Mouse (Mus musculus): ENCODE data around the gene Pla2g15. TPM values are rescaled to one million over a fixed set of nuclear protein-coding genes. Genes with fewer than 3 reads are reported as not detected.

Pla2g15 gene
- polyA plus RNA-seq, 1 experiment: 1.9 TPM

DNA sequence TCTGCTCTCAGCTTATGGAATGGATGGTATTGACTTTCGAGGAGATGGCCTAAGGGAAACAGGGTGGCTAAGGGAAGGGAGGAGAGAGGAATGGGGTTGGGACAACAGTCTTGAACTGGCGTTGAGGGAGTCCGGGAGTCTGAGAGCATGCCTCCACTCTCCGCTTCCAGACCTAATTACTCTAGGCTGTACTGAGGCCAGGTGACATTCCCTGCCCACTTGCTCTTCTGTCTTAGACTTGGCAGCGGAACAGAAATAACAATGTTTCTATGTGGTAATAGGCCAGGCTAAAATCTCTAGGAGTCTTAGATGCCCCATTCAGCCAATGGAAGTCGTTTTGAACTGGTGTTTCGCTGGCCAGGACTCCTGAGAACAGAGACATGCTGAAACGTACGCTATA lies 842 bp downstream of the Pla2g15 start:
- Histone ChIP-seq H3K27me3 (ENCODE audit: control insufficient read depth, insufficient read depth, low read length) (no peaks in the 10 kb centered on the region), H3K4me1 (ENCODE audit: control insufficient read depth, insufficient read depth, low read length) (peaks cover 13% of the 10 kb centered on the region), H3K27ac (ENCODE audit: control insufficient read depth, insufficient read depth, low read depth, low read length) (no peak overlapping the region; the same call in 1 of the 2 replicates), H3K4me3 (ENCODE audit: control insufficient read depth, low read depth, low read length) (peak overlapping the region; percentile 78; the same call in 1 of the 2 replicates), H3K36me3 (ENCODE audit: control insufficient read depth, insufficient read depth, low read length) (no peaks in the 10 kb centered on the region)
- no peak for TF ChIP-seq CTCF (IDR thresholded peaks at IDR 0.05; ENCODE audit: control insufficient read depth, insufficient read depth, insufficient replicate concordance, low read depth, low read length)
- TF ChIP-seq POLR2A (IDR thresholded peaks at IDR 0.05; ENCODE audit: control insufficient read depth, low read depth, low read length): no peak

DNA sequence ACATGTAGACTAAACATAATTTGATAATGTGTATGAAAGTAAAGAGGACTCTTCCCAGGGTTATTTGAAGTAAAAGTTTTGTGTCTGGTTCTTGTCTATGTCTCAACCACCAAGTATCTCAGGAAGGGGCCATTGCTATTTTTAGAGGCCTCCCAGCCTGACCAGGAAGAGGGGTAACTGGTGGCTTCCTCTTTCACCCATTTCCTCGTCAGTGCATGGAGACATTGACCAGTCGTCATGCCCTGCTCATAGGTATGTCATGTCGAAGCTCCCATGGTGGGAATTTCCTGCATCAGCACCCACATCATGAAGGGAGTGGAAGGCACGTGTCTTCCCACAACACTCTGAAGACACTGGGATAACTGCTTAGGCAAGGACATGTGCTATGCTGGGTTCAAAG lies 2.7 kb downstream of the Pla2g15 start:
- H3K36me3 ChIP-seq (ENCODE audit: control insufficient read depth, insufficient read depth, low read length): no peaks in the 10 kb centered on the region
- H3K4me3 ChIP-seq (ENCODE audit: control insufficient read depth, low read depth, low read length): no peak overlapping the region
- no peak overlapping the region for H3K27ac ChIP-seq (ENCODE audit: control insufficient read depth, insufficient read depth, low read depth, low read length)
- no peaks in the 10 kb centered on the region for H3K27me3 ChIP-seq (ENCODE audit: control insufficient read depth, insufficient read depth, low read length)
- TF ChIP-seq CTCF (IDR thresholded peaks at IDR 0.05; ENCODE audit: control insufficient read depth, insufficient read depth, insufficient replicate concordance, low read depth, low read length) (no peak), POLR2A (IDR thresholded peaks at IDR 0.05; ENCODE audit: control insufficient read depth, low read depth, low read length) (no peak)
- peaks cover 13% of the 10 kb centered on the region for H3K4me1 ChIP-seq (ENCODE audit: control insufficient read depth, insufficient read depth, low read length)

- H3K27me3 ChIP-seq (ENCODE audit: control insufficient read depth, insufficient read depth, low read length): no peaks in the 10 kb centered on the region
- no peak overlapping the region for H3K4me3 ChIP-seq (ENCODE audit: control insufficient read depth, low read depth, low read length)
- H3K36me3 ChIP-seq (ENCODE audit: control insufficient read depth, insufficient read depth, low read length): no peaks in the 10 kb centered on the region
- H3K27ac ChIP-seq (ENCODE audit: control insufficient read depth, insufficient read depth, low read depth, low read length): no peak overlapping the region
- no peaks in the 10 kb centered on the region; the same call in 1 of the 2 replicates for H3K4me1 ChIP-seq (ENCODE audit: control insufficient read depth, insufficient read depth, low read length)
- TF ChIP-seq CTCF (IDR thresholded peaks at IDR 0.05; ENCODE audit: control insufficient read depth, insufficient read depth, insufficient replicate concordance, low read depth, low read length): no peak
- no peak for TF ChIP-seq POLR2A (IDR thresholded peaks at IDR 0.05; ENCODE audit: control insufficient read depth, low read depth, low read length)
Observed at GRCm38 (mm10) chr8:106157419-106157818, 7.2 kb downstream of the Pla2g15 start.

- H3K27me3 ChIP-seq (ENCODE audit: control insufficient read depth, insufficient read depth, low read length): no peaks in the 10 kb centered on the region
- H3K36me3 ChIP-seq (ENCODE audit: control insufficient read depth, insufficient read depth, low read length): no peaks in the 10 kb centered on the region
- TF ChIP-seq CTCF (IDR thresholded peaks at IDR 0.05; ENCODE audit: control insufficient read depth, insufficient read depth, insufficient replicate concordance, low read depth, low read length) (no peak), POLR2A (IDR thresholded peaks at IDR 0.05; ENCODE audit: control insufficient read depth, low read depth, low read length) (no peak)
- no peaks in the 10 kb centered on the region; the same call in 1 of the 2 replicates for H3K4me1 ChIP-seq (ENCODE audit: control insufficient read depth, insufficient read depth, low read length)
- no peak overlapping the region for H3K27ac ChIP-seq (ENCODE audit: control insufficient read depth, insufficient read depth, low read depth, low read length)
- no peak overlapping the region for H3K4me3 ChIP-seq (ENCODE audit: control insufficient read depth, low read depth, low read length)
Observed at GRCm38 (mm10) chr8:106158381-106158780, 8.2 kb downstream of the Pla2g15 start.

GRCm38 (mm10) chr8:106159876-106160275 lies 9.7 kb downstream of the Pla2g15 start:
- TF ChIP-seq CTCF (IDR thresholded peaks at IDR 0.05; ENCODE audit: control insufficient read depth, insufficient read depth, insufficient replicate concordance, low read depth, low read length): no peak
- TF ChIP-seq POLR2A (IDR thresholded peaks at IDR 0.05; ENCODE audit: control insufficient read depth, low read depth, low read length): no peak
- Histone ChIP-seq H3K4me1 (ENCODE audit: control insufficient read depth, insufficient read depth, low read length) (no peaks in the 10 kb centered on the region; the same call in 1 of the 2 replicates), H3K27ac (ENCODE audit: control insufficient read depth, insufficient read depth, low read depth, low read length) (no peak overlapping the region), H3K36me3 (ENCODE audit: control insufficient read depth, insufficient read depth, low read length) (no peaks in the 10 kb centered on the region), H3K4me3 (ENCODE audit: control insufficient read depth, low read depth, low read length) (no peak overlapping the region), H3K27me3 (ENCODE audit: control insufficient read depth, insufficient read depth, low read length) (no peaks in the 10 kb centered on the region)

DNA sequence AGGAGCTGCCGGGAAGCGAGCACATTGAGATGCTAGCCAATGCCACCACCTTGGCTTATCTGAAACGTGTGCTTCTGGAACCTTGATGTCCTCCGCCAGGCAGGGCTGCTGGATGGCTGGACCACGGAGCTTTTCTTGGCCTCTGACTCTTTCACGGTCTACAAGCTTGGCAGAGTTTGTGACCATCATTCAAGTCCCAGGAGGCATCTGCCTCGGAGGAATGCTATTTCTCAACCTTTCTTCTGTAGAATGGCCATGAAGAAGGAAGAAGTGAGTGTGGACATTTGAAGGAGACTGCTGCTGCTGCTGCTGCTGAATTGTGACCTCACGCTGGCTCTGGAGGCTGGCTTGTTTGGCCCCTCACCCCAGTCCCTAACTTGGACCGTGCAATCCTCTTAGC lies 13.1 kb downstream of the Pla2g15 start:
- Histone ChIP-seq H3K27ac (ENCODE audit: control insufficient read depth, insufficient read depth, low read depth, low read length) (no peak overlapping the region), H3K27me3 (ENCODE audit: control insufficient read depth, insufficient read depth, low read length) (no peaks in the 10 kb centered on the region), H3K4me3 (ENCODE audit: control insufficient read depth, low read depth, low read length) (no peak overlapping the region), H3K4me1 (ENCODE audit: control insufficient read depth, insufficient read depth, low read length) (peaks cover 2% of the 10 kb centered on the region), H3K36me3 (ENCODE audit: control insufficient read depth, insufficient read depth, low read length) (no peaks in the 10 kb centered on the region)
- TF ChIP-seq POLR2A (IDR thresholded peaks at IDR 0.05; ENCODE audit: control insufficient read depth, low read depth, low read length) (no peak), CTCF (IDR thresholded peaks at IDR 0.05; ENCODE audit: control insufficient read depth, insufficient read depth, insufficient replicate concordance, low read depth, low read length) (no peak)

- H3K27ac ChIP-seq (ENCODE audit: control insufficient read depth, insufficient read depth, low read depth, low read length): no peak overlapping the region
- TF ChIP-seq CTCF (IDR thresholded peaks at IDR 0.05; ENCODE audit: control insufficient read depth, insufficient read depth, insufficient replicate concordance, low read depth, low read length) (peak; percentile 58; the same call in 1 of the 2 replicates), POLR2A (IDR thresholded peaks at IDR 0.05; ENCODE audit: control insufficient read depth, low read depth, low read length) (no peak)
- peaks cover 11% of the 10 kb centered on the region for H3K4me1 ChIP-seq (ENCODE audit: control insufficient read depth, insufficient read depth, low read length)
- H3K4me3 ChIP-seq (ENCODE audit: control insufficient read depth, low read depth, low read length): no peak overlapping the region
- no peaks in the 10 kb centered on the region for H3K27me3 ChIP-seq (ENCODE audit: control insufficient read depth, insufficient read depth, low read length)
- H3K36me3 ChIP-seq (ENCODE audit: control insufficient read depth, insufficient read depth, low read length): no peaks in the 10 kb centered on the region
Observed at GRCm38 (mm10) chr8:106165460-106165859, 15.3 kb downstream of the Pla2g15 start.

All from testis, adult 2 months (tissue).